Mouse (Mus musculus) midbrain, embryonic 13.5 days (tissue): ENCODE results near the gene Scamp2. TPM values are rescaled to one million over a fixed set of nuclear protein-coding genes. Genes with fewer than 3 reads are reported as not detected.

ENCODE experiments used
- ATAC-seq: fragments of 200-750 bp; cut with Nextera tagmentation; 2 replicates; pipeline ENCODE4 v1.8.0; 2017; ENCODE audit warnings: mild to moderate bottlenecking, moderate TSS enrichment, moderate library complexity
- H3K27ac ChIP-seq: fragments of 300-500 bp; sonication (generic); 2 replicates; pipeline ENCODE4 v1.5.1; 2015; ENCODE audit warnings: inconsistent platforms, mild to moderate bottlenecking, moderate library complexity
- H3K27me3 ChIP-seq: fragments of 300-500 bp; sonication (generic); 2 replicates; pipeline ENCODE4 v1.6.1; 2015; ENCODE audit warnings: mild to moderate bottlenecking, inconsistent platforms
- H3K36me3 ChIP-seq: fragments of 300-500 bp; sonication (generic); 2 replicates; pipeline ENCODE4 v1.6.1; 2015; ENCODE audit warnings: mild to moderate bottlenecking, inconsistent platforms
- H3K4me1 ChIP-seq: fragments of 300-500 bp; sonication (generic); replicated peaks from 2 replicates; pipeline ENCODE4 v1.6.1; 2015; ENCODE audit warnings: inconsistent platforms
- H3K4me2 ChIP-seq: fragments of 300-500 bp; sonication (generic); replicated peaks from 2 replicates; pipeline ENCODE4 v1.6.1; 2015; ENCODE audit warnings: moderate library complexity, mild to moderate bottlenecking, inconsistent platforms
- H3K4me3 ChIP-seq: fragments of 300-500 bp; sonication (generic); replicated peaks from 2 replicates; pipeline ENCODE4 v1.5.1; 2015; ENCODE audit warnings: mild to moderate bottlenecking, inconsistent platforms
- H3K9ac ChIP-seq: fragments of 300-500 bp; sonication (generic); replicated peaks from 2 replicates; pipeline ENCODE4 v1.6.1; 2015; ENCODE audit warnings: mild to moderate bottlenecking, inconsistent platforms
- H3K9me3 ChIP-seq: fragments of 300-500 bp; sonication (generic); 2 replicates; pipeline ENCODE4 v1.6.1; 2016; ENCODE audit warnings: mild to moderate bottlenecking, inconsistent platforms
- WGBS: fragments of 180-500 bp; shearing (Covaris S2); methylation state at CpG from one replicate; pipeline ENCODE4 v1.1.7; 2015; 5-methylcytosine and 5-hydroxymethylcytosine counted together
- polyA plus RNA-seq: library from polyadenylated mRNA; unstranded; fragments of >200 nt; fragmentation: Nextera tagmentation; extraction: Ambion mirVana; gene quantifications from 2 replicates; pipeline ENCODE4 v1.2.1, GENCODE M21; 2015

Gene Scamp2
- polyA plus RNA-seq, 1 experiment from 2014 or later: 57.5 TPM

GRCm38 (mm10) chr9:57577144-57577849 lies 16.6 kb downstream of the Scamp2 start:
- H3K27ac ChIP-seq: no peak overlapping the region
- H3K4me2 ChIP-seq: no peak overlapping the region
- H3K9ac ChIP-seq: no peak overlapping the region
- H3K4me3 ChIP-seq: no peak overlapping the region
- peaks cover 59% of the 10 kb centered on the region for H3K36me3 ChIP-seq
- H3K27me3 ChIP-seq: no peaks in the 10 kb centered on the region
- WGBS: 86% methylated on average over 6 of the region's 6 CpGs
- no peaks in the 10 kb centered on the region for H3K9me3 ChIP-seq
- no peaks in the 10 kb centered on the region for H3K4me1 ChIP-seq
- no peak for ATAC-seq

- no peak overlapping the region for H3K27ac ChIP-seq
- no peak overlapping the region for H3K9ac ChIP-seq
- no peak for ATAC-seq
- no peaks in the 10 kb centered on the region for H3K27me3 ChIP-seq
- H3K9me3 ChIP-seq: no peaks in the 10 kb centered on the region
- no peak overlapping the region for H3K4me2 ChIP-seq
- WGBS: 88% methylated on average over 3 of the region's 3 CpGs
- no peak overlapping the region for H3K4me3 ChIP-seq
- peaks cover 74% of the 10 kb centered on the region for H3K36me3 ChIP-seq
- H3K4me1 ChIP-seq: peaks cover 8% of the 10 kb centered on the region
These were observed 24.2 kb downstream of the Scamp2 start for GRCm38 (mm10) chr9:57584991-57585390.

DNA sequence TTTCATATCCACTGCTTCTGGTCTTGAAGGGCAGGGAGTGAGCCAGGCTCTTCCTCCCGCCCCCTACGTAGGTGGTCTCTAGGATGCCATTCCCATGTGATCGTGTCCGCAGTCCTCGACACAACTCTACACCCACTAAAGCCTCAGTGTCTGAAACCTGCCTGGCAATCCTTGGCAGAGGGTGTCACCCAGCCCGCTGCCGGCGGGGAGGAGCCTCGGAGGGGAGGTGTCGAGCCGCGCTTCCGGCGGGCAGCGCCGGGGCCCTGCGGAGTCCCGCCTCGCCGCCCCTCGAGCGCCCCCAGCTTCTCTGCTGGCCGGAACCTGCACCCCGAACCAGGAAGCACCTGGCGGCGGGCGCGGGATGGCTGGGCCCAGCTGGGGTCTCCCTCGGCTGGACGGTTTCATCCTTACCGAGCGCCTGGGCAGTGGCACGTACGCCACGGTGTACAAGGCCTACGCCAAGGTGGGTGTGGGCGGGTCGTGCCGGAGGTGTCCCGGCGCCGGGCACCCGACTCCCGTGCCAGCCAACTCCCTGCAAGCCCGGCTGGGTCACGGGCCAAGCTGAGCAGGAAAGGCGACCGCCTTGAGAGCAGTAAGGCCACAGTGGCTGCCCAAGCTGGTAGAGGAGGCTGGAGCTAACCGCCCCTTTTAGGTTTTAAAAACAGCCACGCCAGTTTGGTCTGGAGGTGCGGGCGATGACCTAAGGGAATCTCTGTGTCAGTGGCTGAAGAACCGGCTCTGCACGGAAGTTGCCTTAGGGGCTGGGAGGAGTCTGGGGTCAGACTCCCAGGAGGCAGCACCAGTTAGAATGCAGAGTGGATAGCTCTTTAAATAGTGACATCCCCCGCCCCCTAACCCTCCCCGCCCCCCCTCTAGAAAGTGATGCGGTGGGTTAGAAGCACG lies 28.7 kb downstream of the Scamp2 start, which contains the start of gene Ulk3:
Gene Ulk3 (plus strand): TSS at position 229 of the 903 bp plus-strand sequence.
- peak within 1 kb of the TSS; percentile 67 for H3K27ac ChIP-seq
- peaks cover 21% of the 10 kb centered on the region for H3K4me1 ChIP-seq
- peaks cover 54% of the 10 kb centered on the region for H3K36me3 ChIP-seq
- peak within 1 kb of the TSS; percentile 86 for H3K9ac ChIP-seq
- peak within 1 kb of the TSS; percentile 71 for H3K4me3 ChIP-seq
- WGBS: under 1% methylated on average over 58 of the region's 58 CpGs
- no peaks in the 10 kb centered on the region for H3K27me3 ChIP-seq
- peak within 1 kb of the TSS; percentile 90 for H3K4me2 ChIP-seq
- no peaks in the 10 kb centered on the region for H3K9me3 ChIP-seq
- ATAC-seq: peak; percentile 87

DNA sequence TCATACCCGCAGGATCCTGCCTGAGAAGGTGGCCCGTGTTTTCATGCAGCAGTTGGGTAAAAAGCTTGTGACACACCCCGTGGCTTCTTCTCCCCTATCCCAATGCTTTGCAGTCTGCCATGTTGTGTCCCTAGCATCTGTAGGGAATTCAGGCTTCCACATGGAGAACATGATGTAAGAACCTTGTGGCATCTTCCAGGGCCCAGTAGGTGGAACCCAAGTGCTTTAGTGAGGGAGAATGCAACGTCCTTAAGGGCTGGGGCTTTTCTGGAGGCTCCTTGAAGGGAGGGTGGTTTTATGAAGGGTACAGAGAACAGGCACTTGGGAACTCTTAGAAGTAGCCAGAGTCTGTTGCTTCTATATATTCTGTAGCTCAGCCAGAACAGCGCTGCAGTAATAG lies 30.0 kb downstream of the Scamp2 start:
- ATAC-seq: no peak
- Histone ChIP-seq H3K9ac (no peak overlapping the region), H3K36me3 (peaks cover 56% of the 10 kb centered on the region), H3K4me1 (peaks cover 21% of the 10 kb centered on the region), H3K4me3 (no peak overlapping the region), H3K9me3 (no peaks in the 10 kb centered on the region), H3K27ac (no peak overlapping the region), H3K27me3 (no peaks in the 10 kb centered on the region), H3K4me2 (no peak overlapping the region)
- WGBS: 38% methylated on average over 5 of the region's 5 CpGs

DNA sequence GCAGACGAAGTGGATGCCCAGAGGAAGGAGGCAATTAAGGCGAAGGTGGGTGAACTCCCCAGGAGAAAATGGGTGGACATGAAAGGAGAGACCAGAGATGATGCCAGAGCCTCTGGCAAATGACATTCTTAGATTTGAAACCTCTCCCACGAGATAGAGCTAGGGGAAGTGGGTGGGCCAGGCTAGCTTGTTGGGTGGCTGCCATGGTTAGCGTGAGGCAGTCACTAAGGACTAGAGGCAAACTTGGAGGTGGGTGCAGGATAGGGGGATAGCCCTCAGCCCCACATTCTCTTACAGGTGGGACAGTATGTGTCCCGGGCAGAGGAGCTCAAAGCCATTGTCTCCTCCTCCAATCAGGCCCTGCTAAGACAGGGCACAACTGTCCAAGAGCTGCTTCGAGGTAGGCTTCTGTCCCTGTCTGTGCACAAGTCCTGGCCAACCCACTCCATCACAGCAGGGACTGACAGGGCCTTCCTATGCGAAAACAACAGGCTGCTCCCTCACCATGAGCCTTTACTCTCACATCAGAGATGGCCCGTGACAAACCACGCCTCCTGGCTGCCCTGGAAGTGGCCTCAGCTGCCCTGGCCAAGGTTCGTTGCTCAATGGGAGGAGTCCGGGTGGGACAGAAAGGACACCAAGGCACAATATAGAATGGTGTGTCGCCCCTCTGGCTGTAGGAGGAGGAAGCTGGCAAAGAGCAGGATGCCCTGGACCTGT lies 32.9 kb downstream of the Scamp2 start:
- Histone ChIP-seq H3K9ac (no peak overlapping the region), H3K4me2 (no peak overlapping the region), H3K9me3 (no peaks in the 10 kb centered on the region), H3K27ac (no peak overlapping the region), H3K4me1 (peaks cover 35% of the 10 kb centered on the region), H3K4me3 (no peak overlapping the region), H3K27me3 (no peaks in the 10 kb centered on the region), H3K36me3 (peaks cover 36% of the 10 kb centered on the region)
- WGBS: 52% methylated on average over 12 of the region's 12 CpGs
- ATAC-seq: no peak

DNA sequence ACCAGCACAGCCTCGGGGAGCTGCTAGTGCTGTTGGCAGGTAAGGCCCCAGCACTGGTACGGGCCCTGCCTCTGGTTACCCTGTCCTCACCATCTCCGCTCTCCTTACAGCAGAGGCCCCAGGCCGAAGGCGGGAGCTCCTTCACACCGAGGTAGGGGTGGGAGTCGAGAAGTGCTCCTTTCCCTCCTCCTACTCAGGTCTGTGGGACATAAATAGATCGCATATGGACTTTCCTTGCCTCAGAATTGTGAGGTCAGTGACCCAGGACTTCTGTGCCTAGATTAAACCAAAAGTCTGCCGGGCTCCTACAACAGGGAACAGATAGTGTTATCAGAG lies 33.4 kb downstream of the Scamp2 start:
- Histone ChIP-seq H3K9me3 (no peaks in the 10 kb centered on the region), H3K4me2 (no peak overlapping the region), H3K36me3 (peaks cover 36% of the 10 kb centered on the region), H3K27me3 (no peaks in the 10 kb centered on the region), H3K4me3 (no peak overlapping the region), H3K4me1 (peaks cover 36% of the 10 kb centered on the region), H3K27ac (no peak overlapping the region), H3K9ac (no peak overlapping the region)
- no peak for ATAC-seq
- WGBS: 73% methylated on average over 9 of the region's 9 CpGs

GRCm38 (mm10) chr9:57597265-57597664 lies 36.5 kb downstream of the Scamp2 start:
- H3K4me2 ChIP-seq: no peak overlapping the region
- peaks cover 42% of the 10 kb centered on the region for H3K4me1 ChIP-seq
- H3K4me3 ChIP-seq: no peak overlapping the region
- no peak overlapping the region for H3K9ac ChIP-seq
- no peaks in the 10 kb centered on the region for H3K27me3 ChIP-seq
- no peaks in the 10 kb centered on the region for H3K9me3 ChIP-seq
- ATAC-seq: no peak
- no peak overlapping the region for H3K27ac ChIP-seq
- peaks cover 33% of the 10 kb centered on the region for H3K36me3 ChIP-seq
- 84% methylated on average over 8 of the region's 8 CpGs for WGBS

GRCm38 (mm10) chr9:57597929-57598382 lies 37.2 kb downstream of the Scamp2 start:
- H3K4me1 ChIP-seq: peaks cover 42% of the 10 kb centered on the region
- peaks cover 26% of the 10 kb centered on the region for H3K36me3 ChIP-seq
- ATAC-seq: peak; percentile 28
- H3K4me3 ChIP-seq: no peak overlapping the region
- 20% methylated on average over 4 of the region's 4 CpGs for WGBS
- no peak overlapping the region for H3K27ac ChIP-seq
- H3K27me3 ChIP-seq: no peaks in the 10 kb centered on the region
- no peaks in the 10 kb centered on the region for H3K9me3 ChIP-seq
- no peak overlapping the region for H3K4me2 ChIP-seq
- H3K9ac ChIP-seq: no peak overlapping the region

DNA sequence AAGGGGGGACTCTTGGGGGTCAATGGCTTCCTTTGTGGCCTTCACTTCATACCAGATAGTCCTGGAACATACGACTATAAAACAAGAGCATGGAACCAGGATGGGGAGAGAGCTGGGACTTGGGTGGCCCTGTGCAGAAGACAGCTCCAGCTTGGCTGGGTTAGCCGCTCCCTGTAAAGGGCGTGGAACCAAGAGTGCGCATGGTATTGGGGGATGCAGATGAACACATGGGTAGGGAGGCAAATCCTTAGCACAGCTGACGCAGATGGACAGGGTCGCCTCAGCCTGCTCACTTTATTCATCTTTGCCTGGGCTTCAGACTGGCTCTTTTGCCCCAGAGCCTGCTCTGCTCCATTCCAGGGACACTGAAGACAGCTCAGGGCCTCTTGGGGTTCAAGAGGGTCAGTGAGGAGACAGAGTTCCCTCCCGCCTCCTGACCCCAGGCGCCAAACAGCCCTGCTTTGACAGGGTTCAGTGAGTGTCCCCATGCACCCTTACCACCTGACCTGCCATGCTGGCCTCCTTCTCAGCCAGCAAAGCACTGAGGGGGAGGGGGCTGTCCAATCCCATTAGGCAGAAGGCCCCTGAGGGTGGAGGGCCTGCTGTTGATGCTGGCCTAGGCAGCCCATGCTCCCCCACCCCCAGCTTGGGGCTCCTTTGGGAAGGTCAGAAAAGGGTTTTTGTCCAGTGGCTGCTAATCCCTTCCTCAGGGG lies 38.3 kb downstream of the Scamp2 start:
- H3K9ac ChIP-seq: no peak overlapping the region; the same call in 1 of the 2 replicates
- ATAC-seq: peak; percentile 53

GRCm38 (mm10) chr9:57600620-57601352 lies 40.0 kb downstream of the Scamp2 start:
- no peaks in the 10 kb centered on the region for H3K9me3 ChIP-seq
- no peak overlapping the region for H3K4me3 ChIP-seq
- H3K27me3 ChIP-seq: peaks cover 20% of the 10 kb centered on the region
- no peak overlapping the region for H3K9ac ChIP-seq
- 0 out of 2 replicates have a peak, but pooled peaks have one; percentile 27 for ATAC-seq
- H3K36me3 ChIP-seq: no peaks in the 10 kb centered on the region
- H3K4me2 ChIP-seq: no peak overlapping the region
- peaks cover 49% of the 10 kb centered on the region for H3K4me1 ChIP-seq
- whole genome bisulfite sequencing: 10% methylated on average over 3 of the region's 3 CpGs
- H3K27ac ChIP-seq: no peak overlapping the region

More for the DNA sequence above, 38.3 kb downstream of the Scamp2 start:
- H3K27ac ChIP-seq: peak overlapping the region; percentile 66
- no peak overlapping the region for H3K4me3 ChIP-seq
- H3K9me3 ChIP-seq: no peaks in the 10 kb centered on the region
- 28% methylated on average over 8 of the region's 8 CpGs for WGBS
- peaks cover 42% of the 10 kb centered on the region for H3K4me1 ChIP-seq
- H3K27me3 ChIP-seq: 0 out of 2 replicates have a peak, but pooled peaks cover 4% of the 10 kb centered on the region
- H3K4me2 ChIP-seq: no peak overlapping the region
- H3K36me3 ChIP-seq: peaks cover 16% of the 10 kb centered on the region

DNA sequence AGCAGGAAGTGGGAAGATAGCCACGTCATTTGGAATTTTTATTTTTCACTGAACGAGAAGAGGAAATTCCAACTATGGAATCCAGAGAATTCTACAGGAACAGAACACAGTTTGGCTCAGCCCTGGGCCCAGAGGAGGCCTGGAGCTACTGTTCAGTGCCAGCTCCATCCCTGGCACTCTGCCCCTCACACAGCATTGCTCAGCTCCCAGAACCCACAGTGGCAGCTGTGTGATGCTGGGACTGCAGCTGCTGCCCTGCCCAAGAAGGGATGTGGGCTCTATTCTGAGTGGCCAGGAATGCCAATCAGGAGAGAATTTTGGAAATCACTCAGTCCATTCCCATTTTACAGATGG lies 40.6 kb downstream of the Scamp2 start:
- 75% methylated on average over 2 of the region's 2 CpGs for WGBS
- Histone ChIP-seq H3K27me3 (peaks cover 24% of the 10 kb centered on the region), H3K9me3 (no peaks in the 10 kb centered on the region), H3K36me3 (no peaks in the 10 kb centered on the region), H3K9ac (no peak overlapping the region), H3K4me3 (no peak overlapping the region), H3K4me1 (peaks cover 55% of the 10 kb centered on the region), H3K27ac (no peak overlapping the region), H3K4me2 (no peak overlapping the region)
- ATAC-seq: no peak
